Mouse (Mus musculus) fat pad, adult 2 months (tissue): ENCODE data around the gene Dync1i2.

ENCODE experiments used
- DNase-seq: peaks from one replicate; pipeline ENCODE4 v3.0.0-alpha.2; 2011; ENCODE audit warnings: low read depth, low spot score; ENCODE audit errors: extremely low read depth

Dync1i2 gene

DNA sequence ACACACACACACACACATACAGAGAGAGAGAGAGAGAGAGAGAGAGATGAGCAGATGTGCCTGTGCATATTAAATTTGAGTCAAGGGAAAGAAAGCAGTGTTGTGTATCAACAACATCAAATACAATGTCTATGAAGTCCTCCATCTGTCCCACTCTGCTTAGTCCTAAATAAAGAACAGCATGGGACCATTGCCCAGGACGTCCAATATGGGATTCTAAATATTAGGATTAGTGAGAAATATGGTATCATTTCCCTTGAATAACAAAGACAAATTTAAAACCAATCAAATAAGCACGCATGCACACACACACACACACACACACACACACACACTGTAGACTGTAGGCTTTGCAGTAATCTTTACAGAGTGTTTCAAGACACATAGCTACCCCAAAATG is 9.6 kb upstream of the Dync1i2 start:
- DNase-seq = no peak

- no peak for DNase-seq
These were observed 7.6 kb upstream of the Dync1i2 start for GRCm38 (mm10) chr2:71203819-71204432.

DNA sequence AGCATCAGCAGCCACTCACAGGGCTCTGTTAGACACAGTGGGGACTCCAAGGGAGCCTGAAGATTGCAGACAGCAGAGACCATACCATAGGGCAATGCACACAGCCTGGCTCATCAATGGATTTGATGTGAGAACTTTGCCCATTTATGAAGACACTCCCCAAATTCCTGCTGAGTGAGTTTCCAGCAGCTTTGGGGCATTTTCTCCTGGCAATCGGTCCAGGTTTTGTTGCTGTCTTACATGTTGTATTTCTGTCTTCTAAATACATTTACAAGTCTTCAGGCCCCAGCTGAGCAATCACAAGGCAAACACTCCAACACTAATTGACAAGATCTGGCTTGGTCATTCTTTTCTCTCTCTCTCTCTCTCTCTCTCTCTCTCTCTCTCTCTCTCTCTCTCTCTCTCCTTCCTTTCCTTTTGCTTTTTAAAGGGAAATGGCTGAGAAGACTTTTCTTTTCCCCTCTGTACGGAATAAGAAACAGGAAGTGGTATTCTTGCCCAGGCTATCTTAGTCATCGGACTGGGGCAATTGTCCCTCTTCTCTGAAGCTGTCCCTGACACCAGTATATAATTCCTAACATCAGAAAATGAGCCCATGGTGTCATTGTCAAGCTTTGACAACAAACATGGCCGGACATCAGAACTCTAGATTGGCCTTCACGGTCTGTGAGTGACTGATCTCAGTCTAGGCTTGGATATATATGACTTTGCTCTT is 2.3 kb upstream of the Dync1i2 start:
- no peak for DNase-seq

DNA sequence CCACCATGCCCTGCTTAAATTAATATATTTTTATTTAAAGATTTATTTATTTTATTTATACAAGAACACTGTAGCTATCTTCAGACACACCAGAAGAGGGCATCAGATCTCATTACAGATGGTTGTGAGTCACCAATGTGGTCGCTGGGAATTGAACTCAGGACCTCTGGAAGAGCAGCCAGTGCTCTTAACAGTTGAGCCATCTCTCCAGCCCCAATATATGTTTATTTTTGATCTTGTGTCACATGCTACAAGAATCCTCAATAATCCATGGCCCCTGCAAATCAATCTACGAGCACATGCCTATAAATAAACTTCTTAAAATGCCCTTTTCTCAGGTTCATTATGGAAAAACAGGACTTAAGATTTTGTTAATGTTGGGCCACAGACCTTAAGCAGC is 410 bp upstream of the Dync1i2 start:
- no peak for DNase-seq

DNA sequence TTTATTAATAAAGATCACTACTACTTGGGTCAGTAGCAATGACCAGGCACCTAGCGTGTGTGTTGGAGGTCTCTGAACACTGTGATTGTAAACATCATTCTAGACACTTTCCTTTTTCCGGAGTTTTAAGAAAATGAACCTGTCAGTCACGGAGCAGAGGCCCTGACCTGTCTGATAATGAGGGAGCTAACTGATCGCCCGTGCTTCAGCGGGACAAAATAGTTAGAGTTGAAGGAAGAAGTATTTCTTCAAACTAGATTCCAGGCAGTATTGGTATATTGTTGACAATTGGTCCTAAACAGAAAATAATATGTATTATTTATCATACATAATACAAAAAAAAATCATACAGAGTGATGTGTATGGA is 837 bp downstream of the Dync1i2 start:
- no peak for DNase-seq

GRCm38 (mm10) chr2:71221020-71221419 is 9.5 kb downstream of the Dync1i2 start:
- DNase-seq = no peak

GRCm38 (mm10) chr2:71227398-71227797 is 15.9 kb downstream of the Dync1i2 start:
- no peak for DNase-seq

DNA sequence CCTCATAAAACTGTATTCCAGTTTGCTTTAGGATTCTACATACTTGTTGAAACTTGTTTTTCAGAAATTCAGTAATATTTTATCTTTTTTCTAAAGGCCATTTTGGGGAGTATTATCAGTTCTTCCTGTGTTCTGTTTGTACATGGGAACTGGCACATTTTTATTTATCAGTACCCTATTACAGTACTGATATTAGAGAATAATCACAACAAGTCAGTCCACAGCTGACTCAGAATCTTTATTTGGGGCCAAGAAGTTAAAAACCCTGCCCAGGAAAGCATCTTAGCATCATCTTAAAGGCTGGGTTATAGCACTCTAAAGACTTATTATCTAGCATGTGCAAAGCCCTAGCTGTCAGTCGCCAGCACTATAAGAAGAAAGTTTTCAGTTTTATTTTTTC is 18.1 kb downstream of the Dync1i2 start:
- DNase-seq = no peak

DNA sequence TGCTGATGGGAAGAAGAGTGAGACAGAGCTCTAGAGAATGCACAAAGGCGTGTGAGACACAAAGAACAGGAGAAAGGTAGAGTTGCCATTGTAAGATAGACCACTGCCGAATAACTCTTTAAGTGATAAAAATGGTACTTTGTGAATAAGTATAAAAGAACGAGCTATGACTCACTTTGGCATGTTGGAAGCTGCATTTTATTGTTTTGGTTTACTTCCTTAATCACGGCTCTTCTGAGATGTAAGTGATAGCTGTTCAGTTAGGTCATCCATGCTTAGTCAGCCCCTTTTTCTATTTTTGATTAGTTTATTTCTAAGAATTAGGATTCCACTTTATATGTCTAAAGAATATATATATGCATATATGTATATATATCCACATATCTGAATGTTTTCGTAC is 20.4 kb downstream of the Dync1i2 start:
- no peak for DNase-seq

DNA sequence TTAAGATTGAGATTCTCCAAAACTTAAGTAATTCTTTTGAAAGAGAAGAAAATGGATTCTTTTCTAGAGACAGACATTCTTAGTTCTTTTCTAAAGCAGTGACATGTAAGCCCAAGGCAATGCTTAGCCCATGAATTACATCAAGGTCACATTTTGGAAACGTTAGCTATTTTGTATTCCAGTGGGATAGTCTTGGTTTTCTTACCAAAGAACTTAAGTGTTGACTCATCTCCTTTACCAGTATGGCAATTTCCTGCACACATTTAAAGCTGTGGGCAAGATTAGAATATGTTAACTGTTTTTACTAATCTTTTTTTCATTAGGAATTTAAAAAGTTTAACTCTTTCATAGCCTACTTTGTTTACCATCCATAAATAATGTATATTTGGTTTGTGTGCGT is 21.5 kb downstream of the Dync1i2 start:
- no peak for DNase-seq

GRCm38 (mm10) chr2:71235420-71235819 is 23.9 kb downstream of the Dync1i2 start:
- no peak for DNase-seq

DNA sequence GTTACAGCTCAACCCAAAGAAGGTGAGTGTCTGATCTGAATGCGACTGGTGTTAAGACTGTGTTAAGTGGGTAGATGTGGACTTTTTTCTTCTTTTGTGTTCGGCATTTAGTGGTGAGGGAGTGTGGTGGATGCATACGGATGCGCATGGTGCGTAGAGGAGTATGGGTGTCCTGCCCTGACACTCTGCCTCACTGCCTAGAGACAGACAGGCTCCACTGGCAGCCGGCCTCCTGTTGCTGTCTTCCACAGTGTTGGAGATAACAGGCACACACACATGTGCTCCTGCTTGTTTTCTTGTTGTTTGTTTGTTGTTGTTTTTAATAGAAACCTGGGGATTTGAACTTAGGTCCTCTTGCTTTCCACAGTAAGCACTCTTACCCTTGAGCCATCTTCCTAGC is 24.5 kb downstream of the Dync1i2 start:
- DNase-seq = no peak

GRCm38 (mm10) chr2:71241505-71241904 is 30.0 kb downstream of the Dync1i2 start:
- DNase-seq = no peak

DNA sequence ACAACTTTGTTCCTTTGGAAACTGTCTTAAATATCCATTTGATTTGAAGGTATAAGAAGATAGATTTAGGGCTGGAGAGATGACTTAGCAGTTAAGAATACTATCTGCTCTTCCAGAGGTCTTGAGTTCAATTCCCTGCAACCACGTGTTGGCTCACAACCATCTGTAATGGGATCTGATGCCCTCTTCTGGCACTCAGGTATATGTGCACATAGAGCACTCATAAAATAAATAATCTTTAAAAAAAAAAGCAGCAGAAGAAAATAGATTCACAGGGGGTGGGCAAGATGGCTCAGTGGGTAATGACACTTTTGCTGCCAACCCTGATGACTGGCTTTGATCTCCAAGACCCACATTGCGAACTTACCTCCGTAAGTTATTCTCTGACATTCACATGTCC is 30.7 kb downstream of the Dync1i2 start:
- no peak for DNase-seq

DNA sequence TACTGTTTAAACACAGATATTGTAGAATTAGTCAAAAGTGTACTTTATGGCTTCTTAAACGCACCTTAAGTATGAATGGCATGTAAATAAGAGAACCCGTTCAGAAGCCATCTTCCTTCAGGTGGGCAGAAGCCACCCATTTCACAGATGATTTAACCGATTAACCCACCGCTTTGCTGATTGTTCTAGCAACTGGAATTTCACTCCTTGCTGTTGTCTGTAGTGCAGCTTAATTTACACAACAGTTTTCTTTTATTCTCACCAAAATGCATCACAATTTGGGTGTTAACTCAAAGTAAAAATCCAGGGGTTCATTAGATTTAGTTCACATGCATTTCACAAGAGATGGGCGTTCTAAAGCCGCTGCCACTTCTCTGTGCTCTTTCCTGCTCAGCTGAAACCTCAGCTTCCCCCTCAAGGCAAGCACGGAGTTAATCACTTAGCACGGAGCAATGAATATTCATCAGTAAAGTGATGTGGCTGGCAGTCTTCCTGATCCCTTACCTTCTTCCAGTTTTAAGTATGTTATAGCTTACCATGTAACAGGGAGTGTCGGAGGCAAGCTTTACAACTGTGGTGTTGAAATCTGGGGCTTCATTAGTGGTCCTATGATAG is 31.7 kb downstream of the Dync1i2 start:
- no peak for DNase-seq

DNA sequence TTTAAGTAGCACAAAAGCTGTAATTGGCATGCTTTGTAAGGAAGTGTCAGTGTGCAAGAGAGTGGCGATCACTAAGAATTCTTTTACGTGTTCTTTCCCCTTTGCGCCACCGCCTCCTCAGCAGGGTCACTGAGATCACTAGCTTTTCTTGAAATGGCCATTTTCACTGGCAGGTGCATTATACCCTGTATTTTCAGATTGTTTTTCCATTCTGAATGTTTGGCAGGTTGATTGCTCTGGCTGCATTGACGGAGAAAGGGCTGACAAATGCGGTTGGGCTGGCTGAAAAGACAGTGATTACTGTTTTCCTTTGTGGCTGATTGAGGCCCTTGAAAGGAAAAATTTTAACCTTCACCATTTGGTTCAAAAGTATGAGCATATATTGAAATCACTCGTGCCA is 33.3 kb downstream of the Dync1i2 start:
- DNase-seq = no peak

GRCm38 (mm10) chr2:71245416-71245815 is 33.9 kb downstream of the Dync1i2 start:
- DNase-seq = no peak

GRCm38 (mm10) chr2:71246096-71246495 is 34.6 kb downstream of the Dync1i2 start:
- DNase-seq = no peak

- no peak for DNase-seq
These were observed 36.6 kb downstream of the Dync1i2 start for GRCm38 (mm10) chr2:71248071-71248470.

DNA sequence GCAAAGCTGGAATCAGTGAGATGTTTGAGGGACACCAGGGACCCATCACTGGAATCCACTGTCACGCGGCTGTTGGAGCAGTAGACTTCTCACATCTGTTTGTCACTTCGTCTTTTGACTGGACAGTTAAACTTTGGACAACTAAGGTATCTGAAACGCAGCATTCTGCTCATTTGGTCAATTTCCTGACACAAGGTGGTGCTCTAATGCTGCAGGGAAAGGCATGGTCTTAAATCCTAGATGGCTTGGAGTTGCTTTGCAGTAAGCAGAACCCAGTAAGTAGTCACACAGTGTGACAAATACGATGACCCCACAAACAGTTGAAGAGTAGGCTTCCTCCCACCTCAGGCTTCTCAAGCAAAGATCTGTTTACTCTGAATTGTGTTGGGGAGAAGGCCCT is 39.3 kb downstream of the Dync1i2 start:
- no peak for DNase-seq

- DNase-seq = no peak
These were observed 43.3 kb downstream of the Dync1i2 start for GRCm38 (mm10) chr2:71254836-71255235.

DNA sequence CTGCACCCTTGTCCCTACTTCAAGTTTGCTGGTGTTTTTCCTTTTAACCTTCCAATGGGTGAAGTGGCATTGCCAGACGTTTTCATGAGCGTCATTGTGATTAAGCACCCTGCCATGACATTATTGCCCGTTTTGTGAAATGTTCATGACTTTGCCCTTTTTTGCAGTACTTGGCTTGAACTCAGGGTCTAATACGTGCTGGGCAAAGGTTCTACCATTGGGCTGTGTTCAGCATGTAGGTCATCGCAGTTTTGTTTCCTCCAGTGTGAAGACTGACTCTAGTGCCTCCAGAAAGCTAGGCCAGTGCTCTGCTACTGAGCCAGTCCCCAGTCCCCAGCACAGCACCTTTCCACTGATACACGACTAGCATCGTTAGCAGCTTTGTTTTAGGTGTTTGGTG is 45.1 kb downstream of the Dync1i2 start:
- DNase-seq = no peak

DNA sequence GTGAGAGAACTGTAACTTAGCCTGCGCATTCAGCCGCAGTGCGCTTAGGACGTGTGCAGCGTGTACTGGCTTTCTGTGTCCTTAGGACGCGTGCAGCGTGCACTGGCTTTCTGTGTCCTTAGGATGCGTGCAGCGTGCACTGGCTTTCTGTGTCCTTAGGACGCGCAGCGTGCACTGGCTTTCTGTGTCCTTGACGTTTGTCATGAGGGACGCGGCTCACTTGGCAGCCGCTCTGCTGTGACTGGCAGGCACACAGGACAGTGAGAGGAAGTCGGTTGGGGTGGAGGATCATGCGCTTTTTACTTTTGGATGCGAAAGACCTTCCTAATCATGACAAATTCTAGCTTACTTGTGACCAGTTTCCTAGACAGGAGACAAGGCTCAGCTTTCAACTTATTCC is 53.1 kb downstream of the Dync1i2 start:
- DNase-seq = no peak
